Mouse (Mus musculus): ENCODE data around the gene Pdpr.

DNA sequence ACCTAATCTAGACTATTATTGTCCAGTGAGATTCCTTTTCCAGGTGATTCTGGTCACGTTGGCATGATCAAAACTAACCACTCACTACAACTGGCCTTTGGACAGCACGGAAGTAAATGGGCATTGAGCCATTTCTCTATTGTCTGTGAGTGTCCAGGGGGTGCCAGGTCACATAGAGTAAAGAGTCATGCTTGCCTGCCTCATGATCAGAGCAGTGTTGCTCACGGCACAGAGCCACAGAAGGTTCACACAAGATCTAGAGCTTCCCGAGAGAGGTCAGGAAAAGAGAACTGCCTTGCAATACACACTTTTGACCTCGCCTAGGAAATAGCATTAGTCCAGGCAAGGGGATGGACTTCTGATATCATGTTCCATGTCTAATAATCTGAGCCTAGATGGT, 15.0 kb upstream of the Pdpr start:
- TF ChIP-seq CTCF (IDR thresholded peaks at IDR 0.05) = no peak
- TF ChIP-seq EP300 (IDR thresholded peaks at IDR 0.05) = no peak
